Mouse (Mus musculus): ENCODE results near the gene Dtx1. TPM values are rescaled to one million over a fixed set of nuclear protein-coding genes. Genes with fewer than 3 reads are reported as not detected.

Dtx1 gene
- polyA plus RNA-seq (2012; rRNA removed), result 264 and 351 TPM in 2 replicates

DNA sequence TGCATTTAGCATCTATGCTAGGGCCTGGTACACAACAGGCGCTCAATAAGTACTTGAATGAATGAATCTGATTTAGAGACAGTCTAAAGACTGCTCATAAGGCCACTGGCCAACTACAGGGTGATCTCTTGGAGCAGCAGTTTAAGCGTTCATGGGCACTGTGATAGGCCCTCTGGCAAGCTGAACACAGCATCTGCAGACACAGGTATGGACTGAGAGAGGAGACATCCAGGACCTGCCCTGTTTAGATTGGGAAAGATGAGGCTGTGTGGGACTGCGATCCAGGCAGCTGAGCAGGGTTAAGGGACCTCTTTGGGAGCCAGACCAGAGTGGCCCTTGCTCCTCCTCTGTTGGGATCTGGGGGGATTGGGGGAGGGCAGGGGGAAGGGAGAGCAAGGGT is at the start of gene Dtx1:
Gene Dtx1 (minus strand): TSS at position 101 of the 400 bp plus-strand sequence.
- WGBS, result 44% methylated on average over 3 of the region's 3 CpGs
- peak within 1 kb of the TSS; percentile 79 for H3K4me3 ChIP-seq (ENCODE audit: extremely low read depth, insufficient read depth, insufficient read length)

DNA sequence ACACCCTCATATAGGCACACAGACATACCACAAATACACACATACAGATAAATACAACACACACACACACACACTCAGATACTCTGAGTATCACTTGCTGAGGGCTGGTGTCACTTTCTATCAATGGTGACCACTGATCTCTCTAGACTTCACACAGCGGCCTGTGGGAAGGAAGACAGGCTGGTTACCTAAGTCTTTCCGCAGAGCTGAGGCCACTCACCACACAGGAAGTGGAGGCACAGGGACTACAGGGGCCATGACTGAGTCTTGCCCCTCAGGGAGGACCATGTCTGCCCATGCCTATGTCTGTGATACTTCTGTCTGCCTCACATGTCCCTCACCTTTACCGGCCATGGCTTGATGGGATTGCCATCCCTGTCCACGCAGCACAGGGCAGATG is 42.5 kb upstream of the Dtx1 start:
- Histone ChIP-seq H3K4me1 (ENCODE audit: control insufficient read depth, insufficient read depth, insufficient read length) (peaks cover 9% of the 10 kb centered on the region; the same call in 1 of the 2 replicates), H3K4me3 (ENCODE audit: extremely low read depth, insufficient read depth, insufficient read length) (no peak overlapping the region), H3K27me3 (ENCODE audit: control insufficient read depth, insufficient read depth, low read length) (no peaks in the 10 kb centered on the region), H3K27ac (ENCODE audit: insufficient read depth, low read length) (no peak overlapping the region), H3K36me3 (ENCODE audit: control insufficient read depth, insufficient read depth, low read length) (peaks cover 1% of the 10 kb centered on the region; the same call in 1 of the 2 replicates)
- no peak for TF ChIP-seq CTCF (IDR thresholded peaks at IDR 0.05; ENCODE audit: extremely low read depth, insufficient read depth, insufficient read length, insufficient replicate concordance)
- 55% methylated on average over 4 of the region's 4 CpGs for WGBS
- no peak for DNase-seq (ENCODE audit: low read depth in 1 of 2, low spot score in 2 of 2)

More for the DNA sequence above, at the start of gene Dtx1:
- DNase-seq (ENCODE audit: low read depth in 1 of 2, low spot score in 2 of 2), result no peak
- no peak for TF ChIP-seq POLR2A (IDR thresholded peaks at IDR 0.05; ENCODE audit: low read depth, low read length)
- TF ChIP-seq CTCF (IDR thresholded peaks at IDR 0.05; ENCODE audit: extremely low read depth, insufficient read depth, insufficient read length, insufficient replicate concordance), result no peak
- Histone ChIP-seq H3K4me1 (ENCODE audit: control insufficient read depth, insufficient read depth, insufficient read length) (peaks cover 29% of the 10 kb centered on the region), H3K27ac (ENCODE audit: insufficient read depth, low read length) (peak within 1 kb of the TSS; percentile 80), H3K36me3 (ENCODE audit: control insufficient read depth, insufficient read depth, low read length) (peaks cover 3% of the 10 kb centered on the region; the same call in 1 of the 2 replicates), H3K27me3 (ENCODE audit: control insufficient read depth, insufficient read depth, low read length) (no peaks in the 10 kb centered on the region)

DNA sequence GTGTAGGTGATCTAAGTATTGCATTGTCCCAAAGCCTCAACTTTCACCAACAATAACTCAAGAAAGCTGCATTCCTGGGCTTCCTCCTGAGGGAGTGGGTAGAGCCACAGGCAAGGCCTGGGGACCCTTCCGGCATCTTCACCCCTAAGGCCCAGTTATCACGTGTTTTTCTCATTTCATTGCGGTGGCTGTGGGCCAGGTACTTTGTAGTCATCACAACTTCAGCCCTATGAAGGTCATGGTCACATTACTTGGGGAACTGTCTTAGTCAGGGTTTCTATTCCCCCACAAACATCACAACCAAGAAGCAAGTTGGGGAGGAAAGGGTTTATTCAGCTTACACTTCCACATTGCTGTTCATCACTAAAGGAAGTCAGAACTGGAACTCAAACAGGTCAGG is 41.1 kb upstream of the Dtx1 start:
- peaks cover 12% of the 10 kb centered on the region; the same call in 1 of the 2 replicates for H3K4me1 ChIP-seq (ENCODE audit: control insufficient read depth, insufficient read depth, insufficient read length)
- H3K27ac ChIP-seq (ENCODE audit: insufficient read depth, low read length), result no peak overlapping the region
- no peaks in the 10 kb centered on the region for H3K27me3 ChIP-seq (ENCODE audit: control insufficient read depth, insufficient read depth, low read length)
- no peak overlapping the region for H3K4me3 ChIP-seq (ENCODE audit: extremely low read depth, insufficient read depth, insufficient read length)
- TF ChIP-seq CTCF (IDR thresholded peaks at IDR 0.05; ENCODE audit: extremely low read depth, insufficient read depth, insufficient read length, insufficient replicate concordance) (no peak), POLR2A (IDR thresholded peaks at IDR 0.05; ENCODE audit: low read depth, low read length) (no peak)
- no peak for DNase-seq (ENCODE audit: low read depth in 1 of 2, low spot score in 2 of 2)
- H3K36me3 ChIP-seq (ENCODE audit: control insufficient read depth, insufficient read depth, low read length), result peaks cover 1% of the 10 kb centered on the region; the same call in 1 of the 2 replicates
- WGBS, result 92% methylated on average over 3 of the region's 3 CpGs

DNA sequence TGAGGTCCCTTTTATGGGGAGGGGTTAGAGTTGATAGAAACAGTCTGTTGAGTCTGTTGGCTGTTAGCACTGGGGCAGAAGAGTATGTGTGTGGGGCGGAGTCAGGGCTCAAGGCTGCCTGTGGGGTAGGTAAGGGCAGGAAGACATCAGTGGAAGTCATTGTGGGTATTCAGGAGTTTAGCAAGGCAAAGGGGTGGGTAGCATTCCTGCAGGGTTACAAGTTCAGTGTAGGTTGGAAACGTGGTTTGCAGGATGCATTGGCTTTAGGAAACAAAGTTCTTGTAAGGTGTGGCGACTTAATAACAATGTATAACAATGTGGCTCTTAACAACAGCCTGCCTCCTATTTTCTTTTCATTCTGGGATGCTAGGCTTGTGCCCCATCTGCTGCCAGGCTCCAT is 39.5 kb upstream of the Dtx1 start:
- no peak for DNase-seq (ENCODE audit: low read depth in 1 of 2, low spot score in 2 of 2)
- Histone ChIP-seq H3K4me3 (ENCODE audit: extremely low read depth, insufficient read depth, insufficient read length) (no peak overlapping the region), H3K27ac (ENCODE audit: insufficient read depth, low read length) (no peak overlapping the region), H3K4me1 (ENCODE audit: control insufficient read depth, insufficient read depth, insufficient read length) (peaks cover 12% of the 10 kb centered on the region; the same call in 1 of the 2 replicates), H3K27me3 (ENCODE audit: control insufficient read depth, insufficient read depth, low read length) (no peaks in the 10 kb centered on the region), H3K36me3 (ENCODE audit: control insufficient read depth, insufficient read depth, low read length) (no peaks in the 10 kb centered on the region)
- no peak for TF ChIP-seq CTCF (IDR thresholded peaks at IDR 0.05; ENCODE audit: extremely low read depth, insufficient read depth, insufficient read length, insufficient replicate concordance)
- no peak for TF ChIP-seq POLR2A (IDR thresholded peaks at IDR 0.05; ENCODE audit: low read depth, low read length)
- WGBS, result 91% methylated on average over 3 of the region's 3 CpGs

DNA sequence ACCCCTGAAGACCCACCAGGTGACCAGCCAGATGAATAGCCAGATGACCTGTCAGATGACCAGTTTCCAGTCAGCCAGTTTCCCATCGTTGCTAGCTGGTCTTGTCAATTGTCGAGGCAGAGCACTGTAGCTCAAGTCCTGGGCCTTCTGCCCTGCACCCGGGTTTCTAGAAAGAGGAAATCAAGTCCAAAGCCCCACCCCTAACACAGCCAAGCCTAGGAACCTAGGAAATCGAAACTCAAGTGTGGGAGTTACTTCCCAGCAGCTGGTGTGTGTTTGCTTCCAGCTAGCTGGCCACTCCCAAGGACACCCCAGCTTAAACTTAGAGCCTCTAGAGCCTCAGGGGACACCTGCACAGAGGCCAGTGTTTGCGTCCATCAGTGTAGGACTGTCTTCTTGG is 38.0 kb upstream of the Dtx1 start, which contains the start of gene Oas2:
Gene Oas2 (minus strand): TSS at position 166 of the 400 bp plus-strand sequence.
- DNase-seq (ENCODE audit: low read depth in 1 of 2, low spot score in 2 of 2), result peak in 1 of 2 experiments; percentile 14
- no peaks in the 10 kb centered on the region for H3K27me3 ChIP-seq (ENCODE audit: control insufficient read depth, insufficient read depth, low read length)
- H3K4me1 ChIP-seq (ENCODE audit: control insufficient read depth, insufficient read depth, insufficient read length), result peaks cover 12% of the 10 kb centered on the region; the same call in 1 of the 2 replicates
- no peak within 1 kb of the TSS for H3K27ac ChIP-seq (ENCODE audit: insufficient read depth, low read length)
- peak within 1 kb of the TSS; percentile 45 for H3K4me3 ChIP-seq (ENCODE audit: extremely low read depth, insufficient read depth, insufficient read length)
- no peaks in the 10 kb centered on the region for H3K36me3 ChIP-seq (ENCODE audit: control insufficient read depth, insufficient read depth, low read length)
- TF ChIP-seq POLR2A (IDR thresholded peaks at IDR 0.05; ENCODE audit: low read depth, low read length) (no peak), CTCF (IDR thresholded peaks at IDR 0.05; ENCODE audit: extremely low read depth, insufficient read depth, insufficient read length, insufficient replicate concordance) (no peak)
- WGBS, result 13% methylated on average over 5 of the region's 5 CpGs

DNA sequence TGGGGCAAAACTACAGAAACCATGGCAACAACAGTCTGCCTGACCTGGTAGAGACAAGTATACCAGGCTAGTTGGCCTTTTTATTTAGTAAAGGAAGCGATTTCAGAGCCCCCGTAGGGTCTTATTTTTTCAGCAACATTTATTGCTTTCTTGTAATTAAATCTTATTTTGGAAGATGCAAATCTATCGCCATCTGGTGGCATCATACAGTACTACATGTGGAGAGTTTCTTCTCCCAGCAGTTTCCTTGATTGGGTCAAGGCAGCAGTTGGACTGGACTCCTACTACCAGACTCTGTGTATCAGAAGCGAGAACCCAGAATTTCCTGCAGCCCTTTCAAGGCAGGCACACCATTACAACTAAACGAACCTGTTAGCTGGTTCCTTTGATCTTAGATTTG is 34.7 kb upstream of the Dtx1 start:
- Histone ChIP-seq H3K4me3 (ENCODE audit: extremely low read depth, insufficient read depth, insufficient read length) (no peak overlapping the region), H3K27ac (ENCODE audit: insufficient read depth, low read length) (no peak overlapping the region), H3K4me1 (ENCODE audit: control insufficient read depth, insufficient read depth, insufficient read length) (peaks cover 12% of the 10 kb centered on the region; the same call in 1 of the 2 replicates), H3K36me3 (ENCODE audit: control insufficient read depth, insufficient read depth, low read length) (no peaks in the 10 kb centered on the region), H3K27me3 (ENCODE audit: control insufficient read depth, insufficient read depth, low read length) (no peaks in the 10 kb centered on the region)
- peak; percentile 1; the same call in 1 of the 2 replicates for TF ChIP-seq CTCF (IDR thresholded peaks at IDR 0.05; ENCODE audit: extremely low read depth, insufficient read depth, insufficient read length, insufficient replicate concordance)
- no peak for TF ChIP-seq POLR2A (IDR thresholded peaks at IDR 0.05; ENCODE audit: low read depth, low read length)
- peak; percentile 21 to 33 for DNase-seq (ENCODE audit: low read depth in 1 of 2, low spot score in 2 of 2)
- 12% methylated on average over 5 of the region's 5 CpGs for WGBS

DNA sequence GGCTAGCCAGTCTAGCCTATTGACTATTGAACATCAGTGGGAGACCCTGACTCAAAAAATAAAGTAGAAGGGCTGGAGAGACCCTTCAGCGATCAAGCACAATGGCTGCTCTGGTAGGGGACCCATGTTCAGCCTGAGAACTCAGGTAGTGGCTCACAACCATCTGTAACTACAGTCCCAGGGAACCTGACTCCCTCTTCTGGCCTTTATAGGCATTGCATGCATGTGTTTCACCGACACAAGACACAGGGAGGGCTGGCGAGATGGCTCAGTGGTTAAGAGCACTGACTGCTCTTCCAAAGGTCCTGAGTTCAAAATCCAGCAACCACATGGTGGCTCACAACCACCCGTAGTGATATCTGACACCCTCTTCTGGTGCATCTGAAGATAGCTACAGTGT is 30.4 kb upstream of the Dtx1 start:
- no peak for TF ChIP-seq POLR2A (IDR thresholded peaks at IDR 0.05; ENCODE audit: low read depth, low read length)
- TF ChIP-seq CTCF (IDR thresholded peaks at IDR 0.05; ENCODE audit: extremely low read depth, insufficient read depth, insufficient read length, insufficient replicate concordance), result peak; percentile 26; the same call in 1 of the 2 replicates
- DNase-seq (ENCODE audit: low read depth in 1 of 2, low spot score in 2 of 2), result peak; percentile 34 to 46
- no peaks in the 10 kb centered on the region for H3K27me3 ChIP-seq (ENCODE audit: control insufficient read depth, insufficient read depth, low read length)
- H3K27ac ChIP-seq (ENCODE audit: insufficient read depth, low read length), result no peak overlapping the region
- no peak overlapping the region for H3K4me3 ChIP-seq (ENCODE audit: extremely low read depth, insufficient read depth, insufficient read length)
- no peaks in the 10 kb centered on the region for H3K36me3 ChIP-seq (ENCODE audit: control insufficient read depth, insufficient read depth, low read length)
- 58% methylated on average over 4 of the region's 4 CpGs for WGBS
- H3K4me1 ChIP-seq (ENCODE audit: control insufficient read depth, insufficient read depth, insufficient read length), result no peaks in the 10 kb centered on the region
